Mouse (Mus musculus) liver, embryonic 14 days (tissue): ENCODE data around the gene Mybph. TPM values are rescaled to one million over a fixed set of nuclear protein-coding genes. Genes with fewer than 3 reads are reported as not detected.

Experiments used
- polyA plus RNA-seq: library from polyadenylated mRNA; depleted of rRNA; stranded (reverse); fragments of >200 nt; gene quantifications from 2 replicates; pipeline ENCODE4 v1.2.3, GENCODE M21; 2012; rRNA removed

The Mybph gene
- polyA plus RNA-seq: 0.07 and 2.0 TPM in 2 replicates

GRCm38 (mm10) chr1:134193126-134193525 is at the start of gene Mybph:
Gene Mybph, plus strand, starts transcription at chr1:134193448.

GRCm38 (mm10) chr1:134182025-134182424 is 11.2 kb upstream of the Mybph start, which contains the start of gene Chil1:
Gene Chil1, plus strand, starts transcription at chr1:134182176.

GRCm38 (mm10) chr1:134235391-134235921 is 42.2 kb downstream of the Mybph start, which contains the start of gene Adora1:
Gene Adora1, minus strand, starts transcription at chr1:134235431.

Other genes with a start within 250 kb of the Mybph start
- 0.88 and 1.4 TPM in 2 replicates for gene Fmod, start 156.2 kb upstream of the Mybph start, polyA plus RNA-seq
- gene Btg2, start 114.3 kb upstream of the Mybph start, polyA plus RNA-seq: 37.0 and 48.8 TPM in 2 replicates
- 0.07 and 0.12 TPM in 2 replicates for gene Chit1, start 82.2 kb upstream of the Mybph start, polyA plus RNA-seq
- gene Chil1, start 11.3 kb upstream of the Mybph start, polyA plus RNA-seq: 1.2 and 1.6 TPM in 2 replicates
- gene Adora1, start 42.0 kb downstream of the Mybph start, polyA plus RNA-seq: 0.08 and 0.12 TPM in 2 replicates
- gene Myog, start 96.5 kb downstream of the Mybph start, polyA plus RNA-seq: 0.13 and 3.1 TPM in 2 replicates
- gene Ppfia4, start 139.5 kb downstream of the Mybph start, polyA plus RNA-seq: 1.1 and 1.3 TPM in 2 replicates
- gene Tmem183a, start 168.5 kb downstream of the Mybph start, polyA plus RNA-seq: 33.1 and 35.2 TPM in 2 replicates
- not detected in 2 replicates for gene 4933406M09Rik, start 192.5 kb downstream of the Mybph start, polyA plus RNA-seq
- gene Cyb5r1, start 212.1 kb downstream of the Mybph start, polyA plus RNA-seq: 13.1 and 15.8 TPM in 2 replicates
- 54.1 and 63.2 TPM in 2 replicates for gene Adipor1, start 221.9 kb downstream of the Mybph start, polyA plus RNA-seq